Mouse (Mus musculus) ES-CJ7 (cell line): ENCODE results near the gene Spon1.
A peak's percentile ranks its signal among the peaks of the same experiment; 100 is the strongest.

Source experiments
- DNase-seq: peaks from one replicate; pipeline ENCODE4 v3.0.0; 2011; ENCODE audit warnings: low read depth, low spot score

Gene Spon1

GRCm38 (mm10) chr7:114060445-114060844, 294.6 kb downstream of the Spon1 start:
- peak; percentile 61 for DNase-seq

- no peak for DNase-seq
Measured at GRCm38 (mm10) chr7:114062451-114062850, 296.7 kb downstream of the Spon1 start.

DNA sequence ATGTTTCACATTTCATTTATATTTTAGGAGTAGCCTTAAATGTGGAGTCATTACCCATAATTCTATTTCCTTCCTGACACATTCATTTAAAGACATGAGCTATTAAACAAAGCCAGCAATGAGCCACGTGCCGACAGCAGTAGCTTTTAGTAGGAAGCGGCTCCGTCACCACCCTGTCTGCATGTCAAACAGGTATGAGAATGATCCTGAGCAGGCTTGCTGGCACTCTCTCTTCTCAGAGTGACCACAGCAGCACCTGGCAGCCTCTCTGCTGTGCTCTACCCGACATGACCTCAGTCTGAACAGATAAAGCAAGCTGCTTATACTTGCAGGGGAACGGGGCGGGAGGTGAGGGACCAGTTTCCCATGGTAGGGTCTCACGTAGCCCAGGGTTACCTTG, 297.7 kb downstream of the Spon1 start:
- no peak for DNase-seq

- no peak for DNase-seq
Measured at GRCm38 (mm10) chr7:114063966-114064365, 298.2 kb downstream of the Spon1 start.

- no peak for DNase-seq
Measured at GRCm38 (mm10) chr7:114065407-114066185, 299.8 kb downstream of the Spon1 start.

GRCm38 (mm10) chr7:114066529-114067178, 300.9 kb downstream of the Spon1 start:
- DNase-seq, result peak; percentile 90

GRCm38 (mm10) chr7:114068956-114069533, 303.2 kb downstream of the Spon1 start:
- no peak for DNase-seq

DNA sequence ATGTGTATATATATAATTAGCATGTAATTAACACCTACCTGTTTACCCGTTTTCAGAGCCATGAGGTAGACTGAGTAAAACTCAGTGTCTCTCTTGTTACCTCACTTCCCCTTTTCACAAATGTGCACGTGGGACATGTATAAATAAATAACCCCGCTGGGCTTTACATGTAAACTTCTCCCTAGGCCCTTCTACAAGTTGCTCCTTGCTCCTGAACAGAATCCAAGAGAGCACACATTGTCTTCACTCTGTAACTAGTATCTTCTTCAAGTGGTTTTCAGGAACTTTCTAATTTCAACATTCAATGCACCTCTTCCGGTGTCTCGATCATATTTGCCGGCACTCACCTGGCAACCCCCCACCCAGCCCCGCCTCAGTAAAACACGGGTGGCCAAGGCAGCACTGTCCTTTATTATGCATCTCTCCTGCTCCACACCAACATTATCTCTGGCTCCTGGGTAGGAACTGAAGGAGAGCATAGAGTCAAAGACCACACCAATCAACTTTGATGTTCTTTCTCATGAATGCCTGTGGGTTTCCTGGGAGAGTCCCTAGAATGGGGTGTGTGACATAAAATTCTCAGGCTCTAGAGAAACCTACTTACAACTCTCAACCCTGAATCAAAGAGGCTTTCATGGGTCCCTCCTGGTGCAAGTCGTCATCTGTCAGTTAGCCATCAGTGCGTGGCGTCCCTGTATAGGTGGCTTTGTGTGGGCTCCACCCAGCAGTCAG, 304.1 kb downstream of the Spon1 start:
- DNase-seq, result no peak

GRCm38 (mm10) chr7:114070458-114070840, 304.7 kb downstream of the Spon1 start:
- DNase-seq, result no peak

- DNase-seq, result no peak
Measured at GRCm38 (mm10) chr7:114071395-114071794, 305.6 kb downstream of the Spon1 start.

GRCm38 (mm10) chr7:114071851-114072616, 306.2 kb downstream of the Spon1 start:
- no peak for DNase-seq

DNA sequence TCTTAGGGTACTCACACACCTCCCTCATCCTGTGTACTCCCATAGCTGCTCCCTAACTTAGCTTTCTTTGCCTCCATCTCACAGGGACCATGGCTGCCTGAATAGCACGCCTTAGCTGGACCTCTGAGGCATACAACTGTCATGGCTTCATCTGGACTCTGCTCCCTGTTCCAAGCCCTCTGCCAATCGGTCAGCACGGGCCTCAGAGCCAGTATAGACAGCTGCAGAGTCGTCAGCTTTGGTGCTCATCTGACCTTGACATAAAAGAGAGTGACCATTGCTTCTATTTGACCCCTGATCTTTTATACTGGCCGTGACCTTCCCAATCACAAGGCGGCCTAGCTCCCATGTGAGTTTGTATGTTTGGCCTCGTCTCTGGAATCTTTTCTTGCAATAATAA, 308.3 kb downstream of the Spon1 start:
- DNase-seq, result no peak

- DNase-seq, result no peak
Measured at GRCm38 (mm10) chr7:114074595-114074994, 308.8 kb downstream of the Spon1 start.

- no peak for DNase-seq
Measured at GRCm38 (mm10) chr7:114079343-114079742, 313.5 kb downstream of the Spon1 start.

- no peak for DNase-seq
Measured at GRCm38 (mm10) chr7:114080250-114080649, 314.5 kb downstream of the Spon1 start.

GRCm38 (mm10) chr7:114081633-114082420, 316.0 kb downstream of the Spon1 start:
- no peak for DNase-seq

DNA sequence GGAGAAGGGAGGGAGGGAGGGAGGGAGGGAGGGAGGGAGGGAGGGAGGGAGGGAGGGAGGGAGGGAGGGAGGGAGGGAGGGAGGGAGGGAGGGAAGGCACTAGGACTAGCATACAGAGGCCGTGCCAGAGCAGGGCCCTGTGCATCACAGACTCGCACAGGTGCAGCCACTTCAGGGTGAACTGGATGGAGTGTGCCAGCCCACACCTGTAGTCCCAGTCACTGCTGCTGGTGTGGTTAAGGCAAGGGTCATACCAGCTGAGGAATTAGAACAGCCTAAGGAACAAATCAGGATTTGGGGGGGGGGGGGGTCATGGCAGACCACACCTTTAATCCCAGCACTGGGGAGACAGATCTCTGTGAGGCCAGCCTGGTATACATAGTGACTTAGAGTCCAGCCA, 317.3 kb downstream of the Spon1 start:
- no peak for DNase-seq

DNA sequence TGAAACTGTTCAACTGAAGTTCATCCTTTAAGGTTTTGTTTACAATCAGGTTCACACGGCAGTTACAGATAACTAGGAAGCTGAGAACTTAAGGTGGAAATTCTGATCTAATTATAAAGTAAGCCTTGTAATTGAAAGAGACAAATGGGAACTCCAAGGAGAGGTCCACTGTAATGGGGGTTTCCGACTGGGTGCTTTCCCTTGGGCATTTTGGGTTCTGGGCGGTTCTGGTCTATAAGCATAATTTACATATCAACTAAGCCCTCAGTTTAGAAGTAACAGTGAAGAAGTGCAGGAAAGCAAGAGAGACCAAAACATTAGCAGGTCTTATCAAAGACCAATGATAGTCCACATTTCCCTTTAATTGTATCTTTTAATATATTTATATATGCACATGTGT, 318.0 kb downstream of the Spon1 start:
- no peak for DNase-seq

DNA sequence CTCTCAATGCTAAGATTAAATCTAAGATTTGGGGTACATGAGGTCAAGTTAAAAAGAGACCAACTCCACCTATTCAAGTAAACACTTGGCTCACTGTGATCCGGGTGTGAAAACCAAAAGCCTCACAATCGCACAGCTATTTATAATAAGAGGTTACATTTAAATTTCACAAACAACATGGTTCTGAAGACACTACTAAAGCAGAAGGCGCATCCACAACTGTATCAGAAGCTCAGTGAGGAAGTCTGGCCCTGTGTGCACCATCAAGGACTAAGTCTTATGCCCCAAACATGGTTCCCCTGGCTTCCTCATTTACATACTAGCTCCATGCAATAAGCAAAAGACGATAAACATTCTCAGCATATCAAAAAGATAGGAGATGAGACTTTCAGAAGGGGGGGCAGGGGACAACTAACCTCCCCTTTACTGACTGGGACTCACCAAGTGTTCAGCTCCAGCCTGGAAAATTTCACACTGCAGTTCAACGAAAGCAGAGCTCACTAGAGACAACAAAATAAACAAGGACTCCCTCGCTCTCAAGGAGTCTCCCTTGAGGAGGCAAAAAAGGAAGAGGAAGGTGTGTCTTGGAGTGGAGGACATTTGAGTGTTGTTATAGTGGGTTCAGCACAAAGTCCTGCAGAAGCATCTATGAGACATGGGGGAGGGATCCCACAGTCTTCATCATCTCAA, 320.4 kb downstream of the Spon1 start:
- no peak for DNase-seq

- DNase-seq, result no peak
Measured at GRCm38 (mm10) chr7:114087341-114087740, 321.5 kb downstream of the Spon1 start.
